Mouse (Mus musculus): ENCODE data around the gene Dock4. TPM values are rescaled to one million over a fixed set of nuclear protein-coding genes. Genes with fewer than 3 reads are reported as not detected.

The Dock4 gene
- polyA plus RNA-seq, 1 experiment from 2014 or later, result 25.1 TPM

DNA sequence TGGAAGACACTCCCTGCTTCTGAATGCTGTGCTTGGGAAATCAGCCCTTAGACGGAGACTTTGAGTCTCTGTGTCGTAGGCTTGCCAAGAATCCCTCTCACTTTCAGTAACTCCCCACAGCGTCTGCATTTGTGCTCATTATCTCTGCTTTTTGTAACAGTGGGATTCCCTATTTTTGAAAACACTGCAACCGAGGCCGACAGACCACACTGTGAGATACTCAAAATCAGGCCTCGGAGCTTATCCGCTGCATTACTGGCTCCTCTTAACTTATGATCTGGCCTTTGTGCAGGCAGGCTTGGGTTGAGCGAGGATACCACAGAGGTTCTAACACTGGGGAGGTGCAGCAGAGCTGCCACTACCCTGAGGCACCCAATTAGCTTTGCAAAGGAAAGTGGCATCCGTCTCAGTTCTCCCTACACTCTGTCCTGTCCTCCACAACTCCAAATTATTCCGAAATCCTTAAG, 346.5 kb downstream of the Dock4 start:
- no peak overlapping the region for H3K27ac ChIP-seq
- peaks cover 22% of the 10 kb centered on the region; the same call in 1 of the 2 replicates for H3K4me1 ChIP-seq (replicated peaks)
- no peaks in the 10 kb centered on the region; the same call in 1 of the 2 replicates for H3K27me3 ChIP-seq (ENCODE audit: insufficient read depth, poor library complexity, severe bottlenecking)
- no peaks in the 10 kb centered on the region for H3K9me3 ChIP-seq
- WGBS, result 37% methylated on average over 10 of the region's 10 CpGs
- no peak for DNase-seq (ENCODE audit: low spot score)
- H3K36me3 ChIP-seq, result no peaks in the 10 kb centered on the region
- no peak overlapping the region for H3K4me3 ChIP-seq

- 88% methylated on average over 11 of the region's 11 CpGs for WGBS
- no peaks in the 10 kb centered on the region for H3K36me3 ChIP-seq
- H3K4me3 ChIP-seq, result no peak overlapping the region
- H3K4me1 ChIP-seq (replicated peaks), result peaks cover 16% of the 10 kb centered on the region; the same call in 1 of the 2 replicates
- H3K27me3 ChIP-seq (ENCODE audit: insufficient read depth, poor library complexity, severe bottlenecking), result no peaks in the 10 kb centered on the region; the same call in 1 of the 2 replicates
- H3K9me3 ChIP-seq, result no peaks in the 10 kb centered on the region
- no peak overlapping the region for H3K27ac ChIP-seq
- DNase-seq (ENCODE audit: low spot score), result no peak
These were observed 348.3 kb downstream of the Dock4 start for GRCm38 (mm10) chr12:40794066-40794465.

- no peaks in the 10 kb centered on the region for H3K36me3 ChIP-seq
- no peak for DNase-seq (ENCODE audit: low spot score)
- WGBS, result 87% methylated on average over 3 of the region's 3 CpGs
- no peaks in the 10 kb centered on the region for H3K9me3 ChIP-seq
- peaks cover 15% of the 10 kb centered on the region; the same call in 1 of the 2 replicates for H3K4me1 ChIP-seq (replicated peaks)
- H3K4me3 ChIP-seq, result no peak overlapping the region
- no peak overlapping the region for H3K27ac ChIP-seq
- H3K27me3 ChIP-seq (ENCODE audit: insufficient read depth, poor library complexity, severe bottlenecking), result no peaks in the 10 kb centered on the region; the same call in 1 of the 2 replicates
These were observed 349.0 kb downstream of the Dock4 start for GRCm38 (mm10) chr12:40794756-40795155.

GRCm38 (mm10) chr12:40795768-40796167, 350.0 kb downstream of the Dock4 start:
- 45% methylated on average over 2 of the region's 2 CpGs for WGBS
- Histone ChIP-seq H3K4me1 (replicated peaks) (0 out of 2 replicates have a peak, but pooled peaks cover 10% of the 10 kb centered on the region), H3K27ac (no peak overlapping the region), H3K36me3 (no peaks in the 10 kb centered on the region), H3K27me3 (ENCODE audit: insufficient read depth, poor library complexity, severe bottlenecking) (no peaks in the 10 kb centered on the region; the same call in 1 of the 2 replicates), H3K9me3 (no peaks in the 10 kb centered on the region), H3K4me3 (no peak overlapping the region)
- no peak for DNase-seq (ENCODE audit: low spot score)

DNA sequence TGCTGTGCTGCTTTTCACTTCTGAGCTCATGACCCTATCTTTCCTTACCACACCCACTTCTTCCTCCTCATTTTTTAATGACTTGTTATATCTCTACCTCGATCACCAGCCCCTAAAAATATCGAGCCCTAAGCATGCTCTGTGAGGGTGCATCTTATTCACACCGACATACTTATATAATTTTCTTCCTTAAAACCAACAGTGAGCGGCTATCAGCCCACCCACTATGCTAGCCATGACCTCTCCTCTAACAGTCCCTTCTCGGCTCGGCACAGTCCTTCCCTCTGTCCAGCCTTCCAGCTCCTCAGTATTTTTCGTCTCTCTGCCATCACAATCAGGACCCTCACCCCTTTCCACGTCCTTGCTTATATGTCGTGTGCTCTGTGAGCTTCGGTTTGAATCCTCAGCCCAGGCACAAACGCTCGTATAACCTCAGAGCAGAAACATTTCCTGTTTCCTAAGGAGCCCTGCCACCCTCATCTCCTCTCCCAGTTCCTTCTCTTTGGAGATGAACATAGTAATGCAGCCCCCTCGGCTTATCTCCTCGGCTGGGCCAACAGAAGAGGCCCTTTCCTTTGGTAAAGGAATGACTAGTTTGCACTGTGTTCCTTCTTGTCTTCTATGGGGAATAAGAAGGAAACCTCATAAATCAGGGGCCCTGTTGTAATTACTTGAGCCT, 351.2 kb downstream of the Dock4 start:
- peak overlapping the region; percentile 53; the same call in 1 of the 2 replicates for H3K27ac ChIP-seq

GRCm38 (mm10) chr12:40797561-40798343, 352.0 kb downstream of the Dock4 start:
- no peak for DNase-seq (ENCODE audit: low spot score)
- 67% methylated on average over 9 of the region's 9 CpGs for WGBS
- Histone ChIP-seq H3K9me3 (no peaks in the 10 kb centered on the region), H3K4me1 (replicated peaks) (0 out of 2 replicates have a peak, but pooled peaks cover 4% of the 10 kb centered on the region), H3K4me3 (no peak overlapping the region), H3K27me3 (ENCODE audit: insufficient read depth, poor library complexity, severe bottlenecking) (no peaks in the 10 kb centered on the region; the same call in 1 of the 2 replicates), H3K36me3 (no peaks in the 10 kb centered on the region), H3K27ac (no peak overlapping the region)

More for the DNA sequence above, 351.2 kb downstream of the Dock4 start:
- Histone ChIP-seq H3K9me3 (no peaks in the 10 kb centered on the region), H3K4me3 (no peak overlapping the region), H3K4me1 (replicated peaks) (0 out of 2 replicates have a peak, but pooled peaks cover 9% of the 10 kb centered on the region), H3K27me3 (ENCODE audit: insufficient read depth, poor library complexity, severe bottlenecking) (no peaks in the 10 kb centered on the region; the same call in 1 of the 2 replicates), H3K36me3 (no peaks in the 10 kb centered on the region)
- no peak for DNase-seq (ENCODE audit: low spot score)
- WGBS, result 66% methylated on average over 14 of the region's 14 CpGs

GRCm38 (mm10) chr12:40798344-40799017, 352.7 kb downstream of the Dock4 start:
- WGBS, result 74% methylated on average over 5 of the region's 5 CpGs
- peak; percentile 17 for DNase-seq (ENCODE audit: low spot score)

GRCm38 (mm10) chr12:40801456-40801855, 355.7 kb downstream of the Dock4 start:
- no peak for DNase-seq (ENCODE audit: low spot score)
- Histone ChIP-seq H3K9me3 (no peaks in the 10 kb centered on the region), H3K27me3 (ENCODE audit: insufficient read depth, poor library complexity, severe bottlenecking) (no peaks in the 10 kb centered on the region), H3K4me1 (replicated peaks) (0 out of 2 replicates have a peak, but pooled peaks cover 4% of the 10 kb centered on the region), H3K4me3 (no peak overlapping the region), H3K36me3 (0 out of 2 replicates have a peak, but pooled peaks cover 4% of the 10 kb centered on the region), H3K27ac (no peak overlapping the region)
- 85% methylated on average over 3 of the region's 3 CpGs for WGBS

More at GRCm38 (mm10) chr12:40798344-40799017, 352.7 kb downstream of the Dock4 start:
- H3K36me3 ChIP-seq, result no peaks in the 10 kb centered on the region
- H3K4me1 ChIP-seq (replicated peaks), result 0 out of 2 replicates have a peak, but pooled peaks cover 4% of the 10 kb centered on the region
- H3K9me3 ChIP-seq, result no peaks in the 10 kb centered on the region
- H3K4me3 ChIP-seq, result no peak overlapping the region
- H3K27ac ChIP-seq, result no peak overlapping the region
- no peaks in the 10 kb centered on the region for H3K27me3 ChIP-seq (ENCODE audit: insufficient read depth, poor library complexity, severe bottlenecking)

GRCm38 (mm10) chr12:40805257-40805656, 359.5 kb downstream of the Dock4 start:
- H3K9me3 ChIP-seq, result no peaks in the 10 kb centered on the region
- no peak overlapping the region for H3K27ac ChIP-seq
- no peak overlapping the region for H3K4me3 ChIP-seq
- no peaks in the 10 kb centered on the region for H3K4me1 ChIP-seq (replicated peaks)
- 83% methylated on average over 2 of the region's 2 CpGs for WGBS
- H3K27me3 ChIP-seq (ENCODE audit: insufficient read depth, poor library complexity, severe bottlenecking), result no peaks in the 10 kb centered on the region
- DNase-seq (ENCODE audit: low spot score), result no peak
- H3K36me3 ChIP-seq, result peaks cover 13% of the 10 kb centered on the region

- WGBS, result 86% methylated on average over 1 of the region's 1 CpGs
- Histone ChIP-seq H3K27ac (no peak overlapping the region), H3K9me3 (no peaks in the 10 kb centered on the region), H3K27me3 (ENCODE audit: insufficient read depth, poor library complexity, severe bottlenecking) (no peaks in the 10 kb centered on the region), H3K4me1 (replicated peaks) (no peaks in the 10 kb centered on the region), H3K4me3 (no peak overlapping the region), H3K36me3 (peaks cover 19% of the 10 kb centered on the region)
- no peak for DNase-seq (ENCODE audit: low spot score)
These were observed 362.2 kb downstream of the Dock4 start for GRCm38 (mm10) chr12:40807916-40808315.

- Histone ChIP-seq H3K4me1 (replicated peaks) (peaks cover 5% of the 10 kb centered on the region; the same call in 1 of the 2 replicates), H3K36me3 (0 out of 2 replicates have a peak, but pooled peaks cover 12% of the 10 kb centered on the region), H3K27me3 (ENCODE audit: insufficient read depth, poor library complexity, severe bottlenecking) (no peaks in the 10 kb centered on the region), H3K9me3 (no peaks in the 10 kb centered on the region), H3K27ac (no peak overlapping the region), H3K4me3 (no peak overlapping the region)
- DNase-seq (ENCODE audit: low spot score), result no peak
- 47% methylated on average over 2 of the region's 2 CpGs for WGBS
These were observed 367.7 kb downstream of the Dock4 start for GRCm38 (mm10) chr12:40813474-40813873.

DNA sequence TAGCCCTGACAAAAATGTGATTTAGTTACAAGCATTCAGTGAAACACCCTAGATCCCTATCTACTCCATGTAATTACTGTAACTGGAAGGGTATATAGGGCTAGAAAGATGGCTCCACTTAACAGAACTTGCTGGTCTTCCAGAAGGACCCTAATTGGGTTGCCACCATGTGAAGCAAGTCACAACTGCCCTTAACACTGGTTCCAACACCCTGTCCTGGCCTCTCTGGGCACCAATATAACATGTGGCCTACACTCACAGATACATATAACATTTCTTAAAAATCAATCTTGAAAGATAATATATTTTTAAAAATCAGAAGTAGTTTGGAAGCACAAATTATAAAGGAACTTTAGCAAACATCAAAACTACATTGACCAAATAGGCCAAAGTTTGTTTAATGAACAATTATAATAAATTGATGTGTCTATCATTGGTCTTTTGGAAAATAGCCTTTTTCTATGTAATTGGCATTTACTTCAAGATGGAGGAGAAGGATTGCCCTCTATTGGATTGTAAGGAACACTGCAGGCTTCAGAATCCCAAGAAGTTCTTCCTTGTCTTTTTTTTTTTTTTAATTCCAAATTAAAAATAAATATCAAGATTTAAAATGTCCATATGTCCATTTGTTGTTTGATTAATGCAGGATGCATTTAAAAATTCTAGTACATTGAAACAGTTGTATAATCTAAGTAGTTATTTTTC, 369.1 kb downstream of the Dock4 start:
- Histone ChIP-seq H3K4me1 (replicated peaks) (peaks cover 5% of the 10 kb centered on the region; the same call in 1 of the 2 replicates), H3K27me3 (ENCODE audit: insufficient read depth, poor library complexity, severe bottlenecking) (no peaks in the 10 kb centered on the region), H3K36me3 (0 out of 2 replicates have a peak, but pooled peaks cover 12% of the 10 kb centered on the region), H3K4me3 (no peak overlapping the region), H3K9me3 (no peaks in the 10 kb centered on the region), H3K27ac (no peak overlapping the region)
- DNase-seq (ENCODE audit: low spot score), result no peak

Data from hindbrain, embryonic 10.5 days (tissue).